Mouse (Mus musculus) cerebellum, adult 2 months (tissue): ENCODE results near the gene Naa11. TPM values are rescaled to one million over a fixed set of nuclear protein-coding genes. Genes with fewer than 3 reads are reported as not detected.

ENCODE experiments used
- DNase-seq, 2 experiments: peaks; one replicate each; pipeline ENCODE4 v3.0.0; 2021
- H3K27ac ChIP-seq: fragments of 200-500 bp; 2 replicates; pipeline ENCODE4 v1.5.1; 2012; ENCODE audit warnings: low read length, control low read depth, inconsistent platforms; ENCODE audit not compliant: insufficient read depth
- H3K27me3 ChIP-seq: fragments of 200-500 bp; 2 replicates; pipeline ENCODE4 v1.6.1; 2012; ENCODE audit warnings: inconsistent platforms, mild to moderate bottlenecking, low read length, moderate library complexity; ENCODE audit not compliant: control insufficient read depth, insufficient read depth
- H3K4me1 ChIP-seq: fragments of 200-500 bp; 2 replicates; pipeline ENCODE4 v1.6.1; 2011; ENCODE audit warnings: low read length; ENCODE audit not compliant: control insufficient read depth, insufficient read depth
- H3K4me3 ChIP-seq: fragments of 200-500 bp; replicated peaks from 2 replicates; pipeline ENCODE3; 2011; ENCODE audit warnings: mild to moderate bottlenecking, low read depth, low read length, control low read depth; ENCODE audit not compliant: insufficient read depth
- CTCF ChIP-seq: fragments of 200-500 bp; IDR thresholded peaks from 2 replicates; pipeline ENCODE4 v1.5.1; 2011; ENCODE audit warnings: low read depth, mild to moderate bottlenecking, control low read depth, low read length, moderate library complexity, borderline replicate concordance; ENCODE audit not compliant: insufficient read depth
- POLR2A ChIP-seq: fragments of 200-500 bp; IDR thresholded peaks from 2 replicates; pipeline ENCODE4 v1.6.1; 2011; ENCODE audit warnings: low read length, control low read depth, borderline replicate concordance; ENCODE audit not compliant: insufficient read depth
- WGBS: fragments of 180-500 bp; shearing (Covaris S2); methylation state at CpG from one replicate; pipeline ENCODE4 v1.1.7; 2018; 5-methylcytosine and 5-hydroxymethylcytosine counted together
- polyA plus RNA-seq: library from polyadenylated mRNA; depleted of rRNA; stranded (reverse); fragments of >200 nt; gene quantifications from 2 replicates; pipeline ENCODE4 v1.2.3, GENCODE M21; 2012; rRNA removed

Gene Naa11
- polyA plus RNA-seq, result not detected in 2 replicates

GRCm38 (mm10) chr5:97392160-97392559 is at the start of gene Naa11:
TSS of gene Naa11 (minus strand) at chr5:97392379.
- WGBS, result 97% methylated on average over 23 of the region's 23 CpGs
- TF ChIP-seq CTCF (no peak), POLR2A (no peak)
- Histone ChIP-seq H3K27ac (no peak within 1 kb of the TSS), H3K4me3 (no peak within 1 kb of the TSS), H3K4me1 (no peaks in the 10 kb centered on the region), H3K27me3 (no peaks in the 10 kb centered on the region)
- no peak for DNase-seq

- 91% methylated on average over 2 of the region's 2 CpGs for WGBS
- no peak for DNase-seq
- H3K4me3 ChIP-seq, result no peak overlapping the region
- no peaks in the 10 kb centered on the region for H3K27me3 ChIP-seq
- H3K27ac ChIP-seq, result no peak overlapping the region
- H3K4me1 ChIP-seq, result no peaks in the 10 kb centered on the region
- TF ChIP-seq POLR2A (no peak), CTCF (no peak)
These were observed 40.3 kb upstream of the Naa11 start for GRCm38 (mm10) chr5:97432512-97432911.

GRCm38 (mm10) chr5:97429976-97430375 is 37.8 kb upstream of the Naa11 start:
- no peak for DNase-seq
- no peak overlapping the region for H3K4me3 ChIP-seq
- no peak for TF ChIP-seq CTCF
- H3K27me3 ChIP-seq, result no peaks in the 10 kb centered on the region
- 77% methylated on average over 9 of the region's 9 CpGs for WGBS
- no peaks in the 10 kb centered on the region for H3K4me1 ChIP-seq
- no peak overlapping the region for H3K27ac ChIP-seq

GRCm38 (mm10) chr5:97421669-97422068 is 29.5 kb upstream of the Naa11 start:
- Histone ChIP-seq H3K27ac (no peak overlapping the region), H3K4me1 (no peaks in the 10 kb centered on the region), H3K4me3 (no peak overlapping the region), H3K27me3 (no peaks in the 10 kb centered on the region; the same call in 1 of the 2 replicates)
- TF ChIP-seq CTCF (no peak), POLR2A (no peak)
- 85% methylated on average over 2 of the region's 2 CpGs for WGBS
- DNase-seq, result no peak

DNA sequence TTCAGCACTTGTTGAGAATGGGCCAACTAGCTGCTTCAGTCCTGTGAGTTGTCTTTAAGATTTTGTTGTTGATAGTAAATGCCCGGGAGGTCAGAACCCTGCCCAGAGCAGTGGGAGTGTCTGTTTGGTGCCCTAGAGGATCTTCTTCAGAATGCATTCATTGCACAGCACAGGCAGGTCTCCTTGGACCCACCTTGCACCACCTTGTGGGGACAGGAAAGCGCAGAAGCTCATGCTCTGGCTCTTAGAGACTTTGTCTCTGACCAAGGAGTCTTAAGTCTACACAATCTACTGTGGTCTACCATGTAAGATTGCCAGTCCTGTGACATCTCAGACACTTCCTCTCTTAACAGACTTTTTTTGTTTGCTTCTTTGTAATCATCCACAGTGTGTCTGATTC is 25.0 kb upstream of the Naa11 start:
- Histone ChIP-seq H3K27me3 (no peaks in the 10 kb centered on the region; the same call in 1 of the 2 replicates), H3K4me1 (no peaks in the 10 kb centered on the region), H3K27ac (no peak overlapping the region), H3K4me3 (no peak overlapping the region)
- 93% methylated on average over 2 of the region's 2 CpGs for WGBS
- 0 out of 2 replicates have a peak, but pooled peaks have one; percentile 20 for TF ChIP-seq CTCF
- no peak for TF ChIP-seq POLR2A
- no peak for DNase-seq

- no peaks in the 10 kb centered on the region for H3K4me1 ChIP-seq
- H3K27ac ChIP-seq, result no peak overlapping the region
- no peak for DNase-seq
- 44% methylated on average over 6 of the region's 6 CpGs for WGBS
- TF ChIP-seq POLR2A (no peak), CTCF (no peak)
- H3K27me3 ChIP-seq, result no peaks in the 10 kb centered on the region; the same call in 1 of the 2 replicates
- no peak overlapping the region for H3K4me3 ChIP-seq
These were observed 23.7 kb upstream of the Naa11 start for GRCm38 (mm10) chr5:97415837-97416236.

GRCm38 (mm10) chr5:97413716-97414115 is 21.5 kb upstream of the Naa11 start:
- peak in 1 of 2 experiments; percentile 45 for DNase-seq
- no peak for TF ChIP-seq CTCF
- TF ChIP-seq POLR2A, result no peak
- no peak overlapping the region for H3K4me3 ChIP-seq
- WGBS, result 11% methylated on average over 3 of the region's 3 CpGs
- H3K27ac ChIP-seq, result no peak overlapping the region
- no peaks in the 10 kb centered on the region for H3K4me1 ChIP-seq
- H3K27me3 ChIP-seq, result no peaks in the 10 kb centered on the region; the same call in 1 of the 2 replicates

DNA sequence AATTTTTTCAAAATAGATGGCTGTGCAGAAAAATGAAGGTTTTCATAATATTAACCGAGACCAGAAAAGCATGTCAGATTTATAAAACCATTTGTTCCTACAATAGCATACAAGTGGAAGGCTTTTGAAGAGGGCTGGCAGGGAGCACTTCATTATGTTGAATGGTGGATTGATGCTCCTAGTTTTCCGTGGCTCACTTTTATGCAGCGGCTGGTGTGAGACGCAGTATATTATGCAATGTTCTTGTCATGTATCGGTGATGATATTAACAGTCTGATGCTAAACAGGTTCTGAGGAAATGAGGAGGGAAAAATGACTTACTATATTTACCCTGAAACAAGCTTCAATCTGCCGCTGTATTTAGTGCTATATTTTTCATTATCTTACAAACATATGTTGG is 18.0 kb upstream of the Naa11 start:
- Histone ChIP-seq H3K27ac (no peak overlapping the region), H3K27me3 (no peaks in the 10 kb centered on the region; the same call in 1 of the 2 replicates), H3K4me3 (no peak overlapping the region), H3K4me1 (no peaks in the 10 kb centered on the region)
- TF ChIP-seq CTCF (no peak), POLR2A (no peak)
- no peak for DNase-seq
- 84% methylated on average over 6 of the region's 6 CpGs for WGBS
